Mouse (Mus musculus) adrenal gland, adult 8-10 months (tissue): ENCODE measurements around the gene Syngr4. TPM values are rescaled to one million over a fixed set of nuclear protein-coding genes. Genes with fewer than 3 reads are reported as not detected.
"Not testable (repeated sequence)": the region's sequence is repeated elsewhere in the genome, so short reads cannot be mapped to it uniquely, and the experiment has no call there.

ENCODE experiments used
- DNase-seq: peaks from one replicate; pipeline ENCODE4 v3.0.0; 2022
- total RNA-seq, 4 experiments: library from RNA; stranded (reverse); gene quantifications; 2 replicates each; pipeline ENCODE4 v1.2.4; 2022

The Syngr4 gene
- total RNA-seq, 4 experiments from 2014 or later = 0.78 TPM; not detected in 3

- DNase-seq = no peak
Observed at GRCm38 (mm10) chr7:45915011-45915410, 18.5 kb upstream of the Syngr4 start.

- no peak for DNase-seq
Observed at GRCm38 (mm10) chr7:45914067-45914466, 17.6 kb upstream of the Syngr4 start.

- DNase-seq = no peak
Observed at GRCm38 (mm10) chr7:45909145-45909544, 12.6 kb upstream of the Syngr4 start.

- DNase-seq = no peak
Observed at GRCm38 (mm10) chr7:45908384-45908783, 11.9 kb upstream of the Syngr4 start.

- DNase-seq = no peak
Observed at GRCm38 (mm10) chr7:45906622-45907021, 10.1 kb upstream of the Syngr4 start.

- no peak for DNase-seq
Observed at GRCm38 (mm10) chr7:45902481-45903002, 6.0 kb upstream of the Syngr4 start.

GRCm38 (mm10) chr7:45901562-45901961, 5.0 kb upstream of the Syngr4 start:
- no peak for DNase-seq

- not testable (repeated sequence) for DNase-seq
Observed at GRCm38 (mm10) chr7:45898125-45898524, 1.6 kb upstream of the Syngr4 start.

GRCm38 (mm10) chr7:45897258-45897757, 794 bp upstream of the Syngr4 start:
- DNase-seq = no peak

GRCm38 (mm10) chr7:45895931-45896516, 490 bp downstream of the Syngr4 start:
- no peak for DNase-seq

GRCm38 (mm10) chr7:45892651-45893050, 3.9 kb downstream of the Syngr4 start:
- DNase-seq = no peak

GRCm38 (mm10) chr7:45887246-45887645, 9.3 kb downstream of the Syngr4 start:
- no peak for DNase-seq

GRCm38 (mm10) chr7:45881011-45881410, 15.5 kb downstream of the Syngr4 start:
- no peak for DNase-seq

- no peak for DNase-seq
Observed at GRCm38 (mm10) chr7:45880531-45880930, 16.0 kb downstream of the Syngr4 start.

- DNase-seq = not testable (repeated sequence)
Observed at GRCm38 (mm10) chr7:45878278-45878677, 18.2 kb downstream of the Syngr4 start, which contains the start of gene Grin2d. Gene Grin2d (minus strand): TSS chr7:45878378.

- DNase-seq = no peak
Observed at GRCm38 (mm10) chr7:45876895-45877294, 19.6 kb downstream of the Syngr4 start.

GRCm38 (mm10) chr7:45873061-45873947, 23.2 kb downstream of the Syngr4 start:
- peak; percentile 50 for DNase-seq

GRCm38 (mm10) chr7:45872624-45873023, 23.9 kb downstream of the Syngr4 start, which contains the start of gene Kdelr1:
Gene Kdelr1 (plus strand): TSS chr7:45872772.
- DNase-seq = peak; percentile 81

- DNase-seq = no peak
Observed at GRCm38 (mm10) chr7:45870282-45871058, 26.0 kb downstream of the Syngr4 start.

GRCm38 (mm10) chr7:45869787-45870186, 26.7 kb downstream of the Syngr4 start:
- no peak for DNase-seq

GRCm38 (mm10) chr7:45869107-45869670, 27.3 kb downstream of the Syngr4 start:
- DNase-seq = no peak

- no peak for DNase-seq
Observed at GRCm38 (mm10) chr7:45867871-45868270, 28.6 kb downstream of the Syngr4 start.
